Mouse (Mus musculus) forebrain, embryonic 16.5 days (tissue): ENCODE measurements around the gene Hist1h1e. TPM values are rescaled to one million over a fixed set of nuclear protein-coding genes. Genes with fewer than 3 reads are reported as not detected.

Source experiments
- ATAC-seq: fragments of 200-750 bp; cut with Nextera tagmentation; 2 replicates; pipeline ENCODE4 v1.8.0; 2017; ENCODE audit warnings: mild to moderate bottlenecking, moderate library complexity
- H3K27ac ChIP-seq: fragments of 300-500 bp; sonication (generic); 2 replicates; pipeline ENCODE4 v1.5.1; 2014; ENCODE audit warnings: low read length, control low read depth
- H3K27me3 ChIP-seq: fragments of 300-500 bp; sonication (generic); replicated peaks from 2 replicates; pipeline ENCODE4 v1.6.1; 2014; ENCODE audit warnings: low read length; ENCODE audit not compliant: control insufficient read depth, insufficient read depth
- H3K36me3 ChIP-seq: fragments of 300-500 bp; sonication (generic); 2 replicates; pipeline ENCODE4 v1.6.1; 2014; ENCODE audit not compliant: control insufficient read depth, insufficient read depth
- H3K4me1 ChIP-seq: fragments of 300-500 bp; sonication (generic); replicated peaks from 2 replicates; pipeline ENCODE4 v1.6.1; 2014; ENCODE audit warnings: low read length; ENCODE audit not compliant: control insufficient read depth, insufficient read depth
- H3K4me2 ChIP-seq: fragments of 300-500 bp; sonication (generic); 2 replicates; pipeline ENCODE4 v1.6.1; 2014; ENCODE audit warnings: mild to moderate bottlenecking, low read length, control low read depth
- H3K4me3 ChIP-seq: fragments of 300-500 bp; sonication (generic); replicated peaks from 2 replicates; pipeline ENCODE4 v1.5.1; 2014; ENCODE audit warnings: mild to moderate bottlenecking, low read length, control low read depth
- H3K9ac ChIP-seq: fragments of 300-500 bp; sonication (generic); replicated peaks from 2 replicates; pipeline ENCODE4 v1.6.1; 2014; ENCODE audit warnings: low read depth, low read length, control low read depth
- H3K9me3 ChIP-seq: fragments of 300-500 bp; sonication (generic); 2 replicates; pipeline ENCODE4 v1.6.1; 2016; ENCODE audit warnings: low read length; ENCODE audit not compliant: control insufficient read depth
- WGBS: fragments of 180-500 bp; shearing (Covaris S2); extraction: QIAGEN DNeasy Blood & Tissue Kit; methylation state at CpG from one replicate; pipeline ENCODE4 v1.1.7; 2014; 5-methylcytosine and 5-hydroxymethylcytosine counted together
- polyA plus RNA-seq: library from polyadenylated mRNA; unstranded; fragments of >200 nt; fragmentation: Nextera tagmentation; extraction: Ambion mirVana; gene quantifications from 2 replicates; pipeline ENCODE4 v1.2.1, GENCODE M21; 2015

Hist1h1e gene
- polyA plus RNA-seq, 1 experiment from 2014 or later = 7.0 TPM

DNA sequence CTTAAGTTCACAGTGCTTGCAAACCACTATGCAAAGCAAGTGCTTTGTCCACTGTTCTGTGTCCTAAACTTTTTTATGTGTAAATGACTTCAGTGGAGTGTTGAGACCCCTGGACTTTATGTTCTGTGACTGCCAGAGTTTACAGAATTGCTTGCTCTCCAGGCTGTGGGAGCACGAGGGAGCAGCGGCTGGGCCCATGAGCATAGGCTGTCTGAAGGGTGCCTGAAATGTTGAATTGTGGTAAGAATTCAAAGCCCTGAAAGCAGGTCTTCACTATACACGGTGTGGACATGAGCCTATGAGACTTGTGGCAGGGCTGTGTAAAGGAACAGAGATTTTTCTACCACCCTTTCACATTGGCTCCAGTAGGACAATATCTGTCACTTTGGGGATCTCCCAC is 10.7 kb downstream of the Hist1h1e start:
- Histone ChIP-seq H3K27me3 (no peaks in the 10 kb centered on the region), H3K4me3 (no peak overlapping the region), H3K9me3 (no peaks in the 10 kb centered on the region), H3K36me3 (no peaks in the 10 kb centered on the region), H3K4me1 (no peaks in the 10 kb centered on the region), H3K9ac (no peak overlapping the region), H3K4me2 (no peak overlapping the region), H3K27ac (no peak overlapping the region)
- no peak for ATAC-seq
- 90% methylated on average over 3 of the region's 3 CpGs for WGBS

DNA sequence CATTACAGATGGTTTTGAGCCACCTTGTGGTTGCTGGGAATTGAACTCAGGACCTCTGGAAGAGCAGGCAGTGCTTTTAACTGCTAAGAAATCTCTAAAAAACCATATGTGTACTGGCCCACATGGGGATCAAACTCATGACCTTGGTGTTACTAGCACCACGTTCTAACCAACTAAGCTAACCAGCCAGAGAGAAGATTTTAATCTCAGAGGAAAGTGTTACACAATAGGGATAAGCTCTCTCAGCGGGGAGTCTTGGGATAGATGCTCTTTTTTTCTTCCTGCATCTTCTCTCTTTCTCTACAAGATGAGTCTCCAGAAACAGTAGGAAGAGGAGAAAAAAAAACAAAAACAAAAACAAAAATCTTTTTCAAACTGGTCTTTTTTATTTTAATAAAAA is 12.0 kb downstream of the Hist1h1e start:
- WGBS = 76% methylated on average over 2 of the region's 2 CpGs
- no peak overlapping the region for H3K9ac ChIP-seq
- H3K27me3 ChIP-seq = no peaks in the 10 kb centered on the region
- ATAC-seq = no peak
- no peaks in the 10 kb centered on the region for H3K4me1 ChIP-seq
- no peak overlapping the region for H3K4me3 ChIP-seq
- no peaks in the 10 kb centered on the region for H3K9me3 ChIP-seq
- no peaks in the 10 kb centered on the region for H3K36me3 ChIP-seq
- no peak overlapping the region for H3K27ac ChIP-seq
- H3K4me2 ChIP-seq = no peak overlapping the region

DNA sequence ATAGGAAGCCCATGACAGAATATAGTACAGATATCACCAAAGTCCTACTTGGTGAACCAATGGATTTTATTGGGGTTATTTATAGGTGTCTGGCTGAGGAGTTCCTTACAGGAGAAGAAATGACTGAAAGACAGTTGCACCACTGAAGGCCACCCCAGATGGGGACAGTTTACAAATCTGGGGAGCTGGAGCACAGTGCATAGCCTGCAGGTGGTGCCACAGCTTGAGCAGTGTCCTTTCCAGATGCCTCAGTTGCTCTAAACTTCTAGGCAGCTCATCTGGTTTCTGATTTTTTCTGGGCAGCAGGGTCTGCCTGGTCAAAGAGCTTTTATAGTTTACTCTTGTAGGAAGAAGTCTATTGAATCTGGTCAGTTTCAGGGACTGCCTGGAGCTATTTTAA is 12.5 kb downstream of the Hist1h1e start:
- no peaks in the 10 kb centered on the region for H3K4me1 ChIP-seq
- H3K9ac ChIP-seq = no peak overlapping the region
- no peak overlapping the region for H3K4me2 ChIP-seq
- no peak overlapping the region for H3K27ac ChIP-seq
- H3K9me3 ChIP-seq = no peaks in the 10 kb centered on the region
- H3K36me3 ChIP-seq = no peaks in the 10 kb centered on the region
- H3K27me3 ChIP-seq = no peaks in the 10 kb centered on the region
- no peak for ATAC-seq
- no peak overlapping the region for H3K4me3 ChIP-seq

DNA sequence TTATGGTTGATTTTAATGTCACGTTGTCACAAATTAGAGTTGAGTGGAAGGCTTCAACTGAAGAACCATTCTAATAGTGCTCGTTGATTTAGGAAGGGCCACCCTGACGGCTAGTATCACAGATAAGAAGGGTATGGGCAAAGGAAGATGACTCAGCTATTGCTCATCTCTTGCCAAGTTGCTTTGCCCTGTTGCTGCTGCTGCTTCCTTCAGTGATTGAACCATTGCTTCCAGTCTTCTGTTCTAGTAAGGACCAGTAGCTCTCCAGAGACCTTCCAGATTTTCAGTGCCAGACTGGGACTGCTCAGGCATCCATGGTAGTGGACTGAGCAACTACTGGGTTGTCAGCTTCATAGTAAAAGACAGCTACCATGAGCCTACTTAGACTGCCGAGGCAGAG is 13.1 kb downstream of the Hist1h1e start:
- no peaks in the 10 kb centered on the region for H3K4me1 ChIP-seq
- H3K36me3 ChIP-seq = no peaks in the 10 kb centered on the region
- H3K27me3 ChIP-seq = no peaks in the 10 kb centered on the region
- H3K27ac ChIP-seq = no peak overlapping the region
- no peak for ATAC-seq
- 90% methylated on average over 4 of the region's 4 CpGs for WGBS
- H3K9ac ChIP-seq = no peak overlapping the region
- H3K4me3 ChIP-seq = no peak overlapping the region
- H3K4me2 ChIP-seq = no peak overlapping the region
- H3K9me3 ChIP-seq = no peaks in the 10 kb centered on the region

DNA sequence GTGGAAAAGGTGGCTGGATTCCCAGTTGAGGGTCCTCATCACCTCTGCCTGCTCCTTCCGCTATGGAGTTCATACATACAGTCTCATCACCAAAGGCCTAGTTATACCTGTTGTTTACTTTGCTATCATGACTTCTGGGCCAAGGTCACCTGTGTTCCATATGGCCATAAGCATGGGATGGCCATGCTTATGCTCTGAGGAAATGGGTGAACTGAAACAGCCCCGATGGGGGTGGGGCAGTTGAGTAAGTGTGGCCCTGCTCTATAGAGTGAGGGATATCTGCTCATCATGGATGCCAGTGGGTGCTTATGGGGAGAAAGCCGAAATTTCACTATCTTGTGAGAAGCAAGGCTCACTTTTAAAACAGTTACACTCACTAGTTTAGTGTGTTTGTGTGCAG is 17.3 kb downstream of the Hist1h1e start:
- Histone ChIP-seq H3K9me3 (no peaks in the 10 kb centered on the region), H3K4me3 (no peak overlapping the region), H3K9ac (no peak overlapping the region), H3K36me3 (no peaks in the 10 kb centered on the region), H3K27ac (no peak overlapping the region), H3K4me1 (no peaks in the 10 kb centered on the region), H3K4me2 (no peak overlapping the region), H3K27me3 (no peaks in the 10 kb centered on the region)
- ATAC-seq = no peak
- 86% methylated on average over 3 of the region's 3 CpGs for WGBS

DNA sequence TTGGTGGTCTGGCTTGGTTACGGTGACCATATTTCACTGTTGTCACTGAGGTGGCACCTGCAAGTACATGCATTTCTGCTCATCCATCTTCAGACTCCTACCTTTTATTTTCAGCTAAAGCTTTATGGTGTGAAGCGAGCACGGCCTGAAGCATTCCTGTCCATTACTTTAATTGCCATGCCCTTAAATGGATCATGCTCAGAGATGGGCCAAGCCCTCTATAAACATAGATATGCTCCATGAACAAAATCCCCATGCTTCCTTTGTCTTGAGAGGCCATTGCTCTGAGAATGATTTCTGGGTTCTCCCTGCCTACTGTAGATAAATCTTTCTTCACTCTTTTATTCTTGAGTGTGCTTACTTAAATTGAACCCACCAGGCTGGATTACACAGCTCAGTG is 17.9 kb downstream of the Hist1h1e start:
- no peak overlapping the region for H3K4me3 ChIP-seq
- no peak overlapping the region for H3K9ac ChIP-seq
- no peaks in the 10 kb centered on the region for H3K36me3 ChIP-seq
- H3K27me3 ChIP-seq = no peaks in the 10 kb centered on the region
- no peak overlapping the region for H3K27ac ChIP-seq
- WGBS = 91% methylated on average over 3 of the region's 3 CpGs
- no peak overlapping the region for H3K4me2 ChIP-seq
- no peaks in the 10 kb centered on the region for H3K9me3 ChIP-seq
- no peak for ATAC-seq
- H3K4me1 ChIP-seq = no peaks in the 10 kb centered on the region

DNA sequence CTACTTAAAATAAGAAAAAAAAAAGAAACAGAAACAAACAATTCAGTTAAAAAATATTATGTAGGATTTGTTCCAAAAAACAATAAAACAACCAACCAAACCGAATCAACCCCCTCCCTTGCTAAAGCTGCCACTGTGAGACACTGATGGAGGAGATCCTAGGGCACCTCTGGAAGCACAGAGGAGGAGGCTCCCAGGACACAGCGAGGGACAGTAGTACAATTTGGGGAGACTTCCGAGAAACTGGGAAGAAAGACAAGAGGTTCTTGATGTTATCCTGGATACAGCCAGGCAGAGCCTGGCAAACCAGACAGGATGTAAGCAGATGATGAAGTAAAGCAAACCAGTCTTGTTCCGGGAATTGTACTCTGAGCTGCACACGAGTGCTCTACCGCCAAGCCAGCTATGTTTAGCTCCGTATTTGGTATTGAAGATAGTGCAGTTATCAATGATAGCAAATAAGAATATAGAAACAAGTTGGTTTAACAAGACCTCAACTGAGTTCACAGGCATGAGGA is 19.1 kb downstream of the Hist1h1e start:
- no peak overlapping the region for H3K4me3 ChIP-seq
- no peaks in the 10 kb centered on the region for H3K4me1 ChIP-seq
- H3K36me3 ChIP-seq = no peaks in the 10 kb centered on the region
- no peak overlapping the region for H3K4me2 ChIP-seq
- WGBS = 86% methylated on average over 7 of the region's 7 CpGs
- H3K27me3 ChIP-seq = no peaks in the 10 kb centered on the region
- H3K9me3 ChIP-seq = no peaks in the 10 kb centered on the region
- no peak overlapping the region for H3K27ac ChIP-seq
- no peak overlapping the region for H3K9ac ChIP-seq
- no peak for ATAC-seq

DNA sequence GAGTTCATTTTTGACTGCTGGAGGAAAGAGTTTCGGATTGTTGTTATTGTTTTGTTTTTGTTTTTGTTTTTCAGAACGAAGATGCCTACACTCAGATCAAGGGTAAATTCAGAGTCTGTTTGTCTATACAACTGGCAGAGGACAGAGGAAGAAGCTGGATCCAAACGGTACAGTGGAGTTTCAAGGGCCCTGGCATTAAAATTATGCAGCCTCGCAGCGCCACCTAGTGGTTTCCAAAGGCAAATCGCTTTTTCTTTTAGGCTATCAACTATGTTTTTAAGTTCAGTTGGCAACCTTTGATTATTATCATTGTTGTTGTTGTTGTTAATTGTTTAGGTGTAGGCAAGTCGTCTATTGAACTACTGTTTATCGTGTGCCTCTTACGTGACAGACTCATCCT is 24.4 kb downstream of the Hist1h1e start:
- H3K9ac ChIP-seq = no peak overlapping the region
- H3K36me3 ChIP-seq = no peaks in the 10 kb centered on the region
- ATAC-seq = no peak
- H3K4me3 ChIP-seq = no peak overlapping the region
- WGBS = 8% methylated on average over 9 of the region's 9 CpGs
- H3K27ac ChIP-seq = no peak overlapping the region
- H3K4me1 ChIP-seq = no peaks in the 10 kb centered on the region
- no peaks in the 10 kb centered on the region for H3K27me3 ChIP-seq
- no peak overlapping the region for H3K4me2 ChIP-seq
- H3K9me3 ChIP-seq = no peaks in the 10 kb centered on the region

DNA sequence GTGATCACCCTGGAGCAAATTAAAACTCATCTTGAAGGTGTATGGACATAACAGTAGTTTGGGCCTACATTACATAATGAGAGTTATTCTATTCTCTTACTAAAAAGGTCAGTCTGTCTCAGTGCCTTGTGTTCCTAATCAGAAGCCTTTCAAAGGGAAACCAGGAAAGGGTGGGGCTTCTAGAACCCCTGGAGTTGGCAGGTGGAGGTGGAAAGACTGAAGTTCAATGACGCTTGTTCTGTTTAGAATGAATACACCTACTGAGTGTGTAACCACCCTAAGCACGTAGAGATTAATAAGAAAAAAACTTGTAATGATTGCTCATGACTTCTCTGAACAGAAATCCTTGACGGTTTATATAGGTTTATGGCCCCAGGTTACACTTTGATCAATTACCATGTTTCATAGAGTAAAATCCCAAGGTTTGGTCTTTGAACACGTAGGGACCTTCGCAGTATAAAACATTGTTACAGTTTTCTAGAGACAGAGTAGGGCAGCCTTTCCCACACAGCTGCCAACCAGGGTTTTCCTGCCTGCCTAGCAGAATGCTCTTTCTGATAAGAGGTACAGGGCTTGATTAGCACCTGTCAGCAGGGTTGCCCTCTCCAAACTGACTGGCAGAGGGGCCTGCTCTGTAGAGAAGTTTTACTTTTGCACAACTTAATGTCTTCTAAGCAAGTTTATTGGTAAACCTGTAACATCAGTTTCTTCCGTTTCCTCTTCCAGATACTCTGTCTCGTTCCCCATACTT is 26.6 kb downstream of the Hist1h1e start:
- Histone ChIP-seq H3K27ac (no peak overlapping the region), H3K27me3 (no peaks in the 10 kb centered on the region), H3K36me3 (no peaks in the 10 kb centered on the region), H3K9ac (no peak overlapping the region), H3K4me3 (no peak overlapping the region), H3K9me3 (no peaks in the 10 kb centered on the region), H3K4me2 (no peak overlapping the region), H3K4me1 (no peaks in the 10 kb centered on the region)
- no peak for ATAC-seq
- 89% methylated on average over 7 of the region's 7 CpGs for WGBS

DNA sequence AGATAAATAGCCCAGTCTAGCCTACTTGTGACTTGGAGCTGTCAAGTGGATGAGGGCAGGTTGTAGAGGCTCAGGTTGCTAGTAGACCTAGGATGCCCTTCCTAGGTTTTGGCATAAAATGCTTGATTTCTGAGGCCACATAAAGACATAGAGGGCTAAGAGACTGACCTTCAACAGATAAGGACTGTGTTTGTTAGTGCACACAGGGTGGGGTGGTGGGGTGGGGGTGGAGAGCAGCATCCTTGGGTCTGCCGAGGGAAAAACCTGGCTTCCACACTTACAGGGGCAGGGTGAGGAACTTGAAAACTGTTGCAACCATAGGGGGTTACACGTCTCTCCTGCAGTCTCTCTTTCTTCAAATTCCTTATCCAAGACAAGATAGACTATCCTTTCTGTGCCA is 27.2 kb downstream of the Hist1h1e start:
- ATAC-seq = no peak
- 85% methylated on average over 2 of the region's 2 CpGs for WGBS

More for the DNA sequence above, 27.2 kb downstream of the Hist1h1e start:
- Histone ChIP-seq H3K27me3 (no peaks in the 10 kb centered on the region), H3K4me2 (no peak overlapping the region), H3K9ac (no peak overlapping the region), H3K4me3 (no peak overlapping the region), H3K36me3 (no peaks in the 10 kb centered on the region), H3K9me3 (no peaks in the 10 kb centered on the region), H3K4me1 (no peaks in the 10 kb centered on the region), H3K27ac (no peak overlapping the region)
